Mouse (Mus musculus): ENCODE data around the gene Kif22. TPM values are rescaled to one million over a fixed set of nuclear protein-coding genes. Genes with fewer than 3 reads are reported as not detected.

Kif22 gene
- polyA plus RNA-seq, 1 experiment from 2014 or later = 80.9 TPM

GRCm38 (mm10) chr7:127027885-127028284 lies 14.4 kb downstream of the Kif22 start:
- Histone ChIP-seq H3K9ac (peak overlapping the region; percentile 97), H3K4me2 (peak overlapping the region; percentile 97), H3K9me3 (replicated peaks) (no peaks in the 10 kb centered on the region), H3K27me3 (replicated peaks) (no peaks in the 10 kb centered on the region), H3K4me3 (peak overlapping the region; percentile 94), H3K27ac (ENCODE audit: poor library complexity, severe bottlenecking) (peak overlapping the region; percentile 99), H3K4me1 (replicated peaks) (peaks cover 32% of the 10 kb centered on the region), H3K36me3 (peaks cover 73% of the 10 kb centered on the region)
- no peak for ATAC-seq (ENCODE audit: insufficient number of reproducible peaks, low FRiP score)
- WGBS = 70% methylated on average over 8 of the region's 8 CpGs

DNA sequence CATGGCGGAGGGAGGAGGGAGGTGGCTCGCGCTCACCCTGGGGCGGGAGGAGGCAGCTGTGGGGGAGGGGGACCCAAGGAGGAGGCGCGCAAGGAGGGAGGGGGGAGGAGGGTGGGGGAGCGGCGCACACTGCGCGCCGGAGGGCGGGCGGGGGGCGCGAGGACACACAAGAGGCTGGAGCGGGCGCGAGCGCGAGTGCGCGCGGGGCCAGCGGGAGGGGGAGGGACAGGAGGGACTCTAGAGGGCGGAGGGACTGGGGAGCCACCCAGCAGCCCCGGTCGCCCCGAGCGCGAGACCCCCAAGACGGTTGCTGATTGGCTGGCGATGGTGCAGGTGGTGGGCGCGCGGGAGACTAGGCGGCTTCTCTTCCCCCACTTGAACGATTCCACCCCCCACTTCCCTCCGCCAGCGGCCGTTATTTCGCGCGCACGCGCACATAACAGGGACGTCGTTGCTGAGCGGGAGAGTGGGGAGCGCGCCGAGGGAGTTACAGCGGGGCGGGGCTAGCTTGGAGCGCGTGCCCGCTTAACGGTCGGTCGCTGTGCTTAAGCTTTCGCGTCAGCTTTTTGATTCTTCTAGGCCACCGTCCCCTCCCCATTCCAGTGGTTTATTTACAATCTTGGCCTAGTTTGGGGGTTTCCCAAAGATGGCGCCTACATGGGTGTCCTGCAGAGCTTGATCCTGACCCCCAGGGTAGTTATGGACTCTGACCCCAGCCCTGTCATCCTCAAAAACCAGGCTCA lies 15.1 kb downstream of the Kif22 start, which contains the start of gene Maz:
Maz (minus strand) TSS at position 54 of the 743 bp plus-strand sequence.
- under 1% methylated on average over 45 of the region's 63 CpGs for WGBS
- peak; percentile 90 for ATAC-seq (ENCODE audit: insufficient number of reproducible peaks, low FRiP score)
- peaks cover 73% of the 10 kb centered on the region for H3K36me3 ChIP-seq

GRCm38 (mm10) chr7:127026616-127026983 lies 15.7 kb downstream of the Kif22 start:
- peaks cover 44% of the 10 kb centered on the region for H3K4me1 ChIP-seq (replicated peaks)
- H3K4me3 ChIP-seq = peak overlapping the region; percentile 94
- no peaks in the 10 kb centered on the region for H3K27me3 ChIP-seq (replicated peaks)
- peak overlapping the region; percentile 99 for H3K27ac ChIP-seq (ENCODE audit: poor library complexity, severe bottlenecking)
- no peaks in the 10 kb centered on the region for H3K9me3 ChIP-seq (replicated peaks)
- 0% methylated on average over 13 of the region's 48 CpGs for WGBS
- peak overlapping the region; percentile 97 for H3K9ac ChIP-seq
- peaks cover 72% of the 10 kb centered on the region for H3K36me3 ChIP-seq
- peak overlapping the region; percentile 97 for H3K4me2 ChIP-seq
- peak; percentile 38 for ATAC-seq (ENCODE audit: insufficient number of reproducible peaks, low FRiP score)

More for the DNA sequence above, 15.1 kb downstream of the Kif22 start, which contains the start of gene Maz:
- Histone ChIP-seq H3K9me3 (replicated peaks) (no peaks in the 10 kb centered on the region), H3K4me3 (peak within 1 kb of the TSS; percentile 94), H3K27ac (ENCODE audit: poor library complexity, severe bottlenecking) (peak within 1 kb of the TSS; percentile 99), H3K4me1 (replicated peaks) (peaks cover 39% of the 10 kb centered on the region), H3K9ac (peak within 1 kb of the TSS; percentile 97), H3K4me2 (peak within 1 kb of the TSS; percentile 97), H3K27me3 (replicated peaks) (no peaks in the 10 kb centered on the region)

GRCm38 (mm10) chr7:127026161-127026600 lies 16.1 kb downstream of the Kif22 start:
- H3K9ac ChIP-seq = peak overlapping the region; percentile 97
- under 1% methylated on average over 29 of the region's 48 CpGs for WGBS
- H3K4me2 ChIP-seq = peak overlapping the region; percentile 97
- H3K27ac ChIP-seq (ENCODE audit: poor library complexity, severe bottlenecking) = peak overlapping the region; percentile 99
- ATAC-seq (ENCODE audit: insufficient number of reproducible peaks, low FRiP score) = peak; percentile 37
- no peaks in the 10 kb centered on the region for H3K27me3 ChIP-seq (replicated peaks)
- H3K4me1 ChIP-seq (replicated peaks) = peaks cover 49% of the 10 kb centered on the region
- H3K36me3 ChIP-seq = peaks cover 67% of the 10 kb centered on the region
- no peaks in the 10 kb centered on the region for H3K9me3 ChIP-seq (replicated peaks)
- peak overlapping the region; percentile 94 for H3K4me3 ChIP-seq

GRCm38 (mm10) chr7:127025556-127026160 lies 16.6 kb downstream of the Kif22 start:
- Histone ChIP-seq H3K9ac (peak overlapping the region; percentile 97), H3K27ac (ENCODE audit: poor library complexity, severe bottlenecking) (peak overlapping the region; percentile 99), H3K4me3 (peak overlapping the region; percentile 94), H3K27me3 (replicated peaks) (no peaks in the 10 kb centered on the region), H3K4me1 (replicated peaks) (peaks cover 52% of the 10 kb centered on the region), H3K4me2 (peak overlapping the region; percentile 97), H3K36me3 (peaks cover 62% of the 10 kb centered on the region), H3K9me3 (replicated peaks) (no peaks in the 10 kb centered on the region)
- ATAC-seq (ENCODE audit: insufficient number of reproducible peaks, low FRiP score) = no peak
- WGBS = under 1% methylated on average over 64 of the region's 65 CpGs

DNA sequence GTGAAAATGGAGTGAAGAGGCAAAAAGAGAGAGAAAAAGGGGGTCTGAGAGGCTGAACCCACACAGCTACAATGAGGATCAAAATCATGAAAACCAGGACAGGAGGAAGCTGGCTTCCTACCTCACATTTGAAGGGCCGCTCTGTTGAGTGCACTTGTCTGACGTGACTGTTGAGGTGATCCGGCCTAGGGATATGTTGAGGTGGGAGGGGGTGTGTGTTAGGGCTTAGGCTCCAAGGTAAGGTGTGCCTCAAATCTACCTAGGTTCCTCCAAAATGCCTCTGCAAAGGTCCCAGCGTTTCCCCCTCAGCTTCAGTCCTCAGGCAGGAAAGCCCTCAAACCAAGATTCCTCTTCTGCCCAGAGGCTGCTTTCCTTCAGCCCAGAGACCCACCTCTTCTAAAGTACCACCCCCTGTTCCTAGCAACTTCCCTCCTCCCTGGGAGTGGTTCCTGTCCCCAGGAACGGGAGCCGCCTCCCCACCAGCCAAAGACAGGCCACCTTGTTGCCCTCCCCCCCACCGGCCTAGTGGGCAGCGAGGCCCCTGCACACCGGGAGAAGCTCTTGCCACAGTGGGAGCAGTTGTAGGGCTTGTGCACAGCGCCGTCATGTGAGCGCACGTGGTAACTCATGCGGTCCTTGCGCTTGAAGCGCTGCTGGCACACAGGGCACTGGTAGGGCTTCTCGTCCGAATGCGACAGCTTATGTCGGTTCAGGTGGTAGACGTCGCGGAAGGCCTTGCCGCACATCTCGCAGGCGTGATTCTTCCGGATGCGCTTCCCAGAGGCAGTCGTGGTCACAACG lies 17.3 kb downstream of the Kif22 start:
- peak overlapping the region; percentile 94 for H3K4me3 ChIP-seq

GRCm38 (mm10) chr7:127023896-127024690 lies 18.2 kb downstream of the Kif22 start:
- Histone ChIP-seq H3K4me1 (replicated peaks) (peaks cover 59% of the 10 kb centered on the region), H3K36me3 (peaks cover 48% of the 10 kb centered on the region), H3K9ac (peak overlapping the region; percentile 97), H3K9me3 (replicated peaks) (no peaks in the 10 kb centered on the region), H3K4me3 (peak overlapping the region; percentile 94), H3K27ac (ENCODE audit: poor library complexity, severe bottlenecking) (peak overlapping the region; percentile 99), H3K27me3 (replicated peaks) (no peaks in the 10 kb centered on the region), H3K4me2 (peak overlapping the region; percentile 97)
- no peak for ATAC-seq (ENCODE audit: insufficient number of reproducible peaks, low FRiP score)
- WGBS = 28% methylated on average over 19 of the region's 19 CpGs

More for the DNA sequence above, 17.3 kb downstream of the Kif22 start:
- Histone ChIP-seq H3K27ac (ENCODE audit: poor library complexity, severe bottlenecking) (peak overlapping the region; percentile 99), H3K4me2 (peak overlapping the region; percentile 97), H3K36me3 (peaks cover 56% of the 10 kb centered on the region), H3K4me1 (replicated peaks) (peaks cover 59% of the 10 kb centered on the region), H3K27me3 (replicated peaks) (no peaks in the 10 kb centered on the region), H3K9ac (peak overlapping the region; percentile 97), H3K9me3 (replicated peaks) (no peaks in the 10 kb centered on the region)
- under 1% methylated on average over 30 of the region's 30 CpGs for WGBS
- ATAC-seq (ENCODE audit: insufficient number of reproducible peaks, low FRiP score) = peak; percentile 23

DNA sequence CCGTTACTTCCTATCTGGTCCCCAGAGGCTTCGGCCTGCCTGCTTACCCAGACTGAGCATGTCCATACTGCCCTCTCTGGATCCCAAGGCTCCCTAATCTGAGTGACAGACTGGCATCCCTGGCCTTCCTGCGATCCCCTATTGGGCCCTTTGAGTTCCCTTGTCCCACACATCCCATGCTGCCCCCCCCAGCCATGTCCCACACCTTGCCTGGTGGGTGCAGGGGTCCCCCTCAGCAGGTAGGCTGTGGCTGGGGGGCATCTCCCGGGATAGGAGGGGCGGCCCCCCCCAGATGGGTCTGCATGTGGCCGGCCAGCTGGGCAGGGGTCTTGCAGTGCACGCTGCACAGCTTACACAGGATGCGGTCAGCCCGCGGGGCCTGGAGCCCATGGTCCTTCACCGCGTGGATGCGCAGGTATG lies 19.0 kb downstream of the Kif22 start:
- ATAC-seq (ENCODE audit: insufficient number of reproducible peaks, low FRiP score) = no peak
- Histone ChIP-seq H3K27me3 (replicated peaks) (no peaks in the 10 kb centered on the region), H3K36me3 (peaks cover 40% of the 10 kb centered on the region), H3K9me3 (replicated peaks) (no peaks in the 10 kb centered on the region), H3K4me1 (replicated peaks) (peaks cover 61% of the 10 kb centered on the region), H3K9ac (peak overlapping the region; percentile 97), H3K4me3 (peak overlapping the region; percentile 94), H3K4me2 (peak overlapping the region; percentile 97), H3K27ac (ENCODE audit: poor library complexity, severe bottlenecking) (peak overlapping the region; percentile 34; the same call in 1 of the 2 replicates)
- WGBS = 81% methylated on average over 13 of the region's 13 CpGs

- no peak for ATAC-seq (ENCODE audit: insufficient number of reproducible peaks, low FRiP score)
- 84% methylated on average over 7 of the region's 7 CpGs for WGBS
- Histone ChIP-seq H3K4me3 (no peak overlapping the region; the same call in 1 of the 2 replicates), H3K4me2 (peak overlapping the region; percentile 97), H3K4me1 (replicated peaks) (peaks cover 55% of the 10 kb centered on the region), H3K9ac (peak overlapping the region; percentile 97), H3K36me3 (peaks cover 35% of the 10 kb centered on the region), H3K9me3 (replicated peaks) (no peaks in the 10 kb centered on the region), H3K27me3 (replicated peaks) (no peaks in the 10 kb centered on the region), H3K27ac (ENCODE audit: poor library complexity, severe bottlenecking) (no peak overlapping the region)
Measured at GRCm38 (mm10) chr7:127022528-127023271, 19.6 kb downstream of the Kif22 start.
